Mouse (Mus musculus) T-cell, adult 2 months (primary cell): ENCODE results near the gene Socs7.

Experiments
- DNase-seq: peaks from one replicate; pipeline ENCODE4 v3.0.0; 2022; ENCODE audit warnings: low spot score

Socs7 gene

DNA sequence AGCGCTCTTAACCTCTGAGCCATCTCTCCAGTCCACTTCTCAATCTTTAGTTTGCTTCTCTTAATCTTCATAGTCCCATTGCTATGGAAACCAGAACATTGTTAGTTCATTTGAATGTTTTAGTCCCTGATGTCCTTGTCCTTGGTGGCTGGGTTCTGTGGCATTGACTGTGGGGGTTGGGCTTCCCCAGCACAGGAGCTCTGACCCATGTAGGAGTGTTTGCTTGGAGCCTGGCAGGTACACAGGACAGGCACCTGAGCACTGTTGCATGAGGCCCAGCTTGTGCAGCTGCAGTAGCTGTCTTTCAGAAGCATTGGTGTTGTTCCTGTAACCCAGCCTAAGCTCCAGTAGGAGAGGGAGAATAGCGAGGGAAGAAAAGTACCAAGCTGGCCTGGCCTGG is 25.5 kb downstream of the Socs7 start:
- DNase-seq: no peak

GRCm38 (mm10) chr11:97389127-97389526 is 26.8 kb downstream of the Socs7 start:
- no peak for DNase-seq

DNA sequence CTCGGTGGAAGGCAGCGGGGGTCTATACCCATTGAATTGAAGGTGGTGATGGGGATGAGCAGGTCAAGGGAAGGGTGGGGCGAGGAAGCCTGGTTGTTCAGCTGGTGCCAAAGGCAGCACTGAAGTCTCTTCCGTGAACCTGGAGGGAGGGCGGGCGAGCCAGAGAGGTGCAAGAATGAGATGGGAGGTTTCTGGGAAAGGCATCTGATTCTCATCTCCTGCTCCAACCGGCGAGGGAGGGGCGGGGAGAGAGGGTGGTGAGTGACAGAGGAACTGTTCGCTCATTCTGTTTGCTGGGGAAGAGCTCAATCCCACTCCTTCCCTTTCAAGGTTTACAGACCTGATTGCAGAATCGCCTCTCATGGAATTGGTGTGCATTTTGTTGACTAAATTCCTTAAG is 31.3 kb downstream of the Socs7 start:
- no peak for DNase-seq

GRCm38 (mm10) chr11:97394146-97394545 is 31.8 kb downstream of the Socs7 start:
- DNase-seq: no peak

GRCm38 (mm10) chr11:97398506-97398905 is 36.2 kb downstream of the Socs7 start:
- no peak for DNase-seq

DNA sequence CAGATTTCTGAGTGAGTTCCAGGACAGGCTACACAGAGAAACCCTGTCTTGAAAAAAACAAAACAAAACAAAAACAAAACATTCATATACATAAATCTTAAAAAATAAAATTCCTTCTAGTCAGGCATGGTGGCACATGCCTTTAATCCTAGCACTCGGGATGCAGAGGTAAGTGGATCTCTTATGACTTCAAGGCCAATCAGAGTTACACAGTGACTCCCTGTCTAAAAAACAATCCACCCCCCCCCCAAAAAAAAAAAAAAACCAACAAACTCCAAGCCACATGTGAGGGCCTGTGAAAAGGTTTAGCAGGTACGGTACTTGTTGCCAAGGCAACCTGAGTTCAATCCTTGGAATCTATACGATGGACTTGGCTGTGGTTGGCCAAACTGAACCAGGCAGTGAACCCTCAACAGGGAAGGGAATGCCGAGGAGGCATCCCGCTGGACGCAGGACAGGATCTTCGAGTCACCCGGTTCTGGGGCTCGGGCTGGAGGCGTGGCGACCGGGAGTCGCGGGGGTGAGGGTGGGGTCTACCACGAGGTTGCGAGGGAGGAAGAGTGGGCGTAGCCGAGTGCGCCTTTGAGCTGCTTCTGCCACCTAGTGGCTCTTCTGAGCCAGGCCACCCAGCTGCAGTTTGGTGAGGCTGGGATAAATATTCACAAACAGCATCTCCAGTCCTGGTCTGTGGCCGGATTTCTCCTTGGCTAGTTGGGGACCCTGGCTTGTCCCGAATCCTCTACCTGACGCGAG is 37.8 kb downstream of the Socs7 start:
- peak; percentile 77 for DNase-seq

GRCm38 (mm10) chr11:97401082-97401481 is 38.7 kb downstream of the Socs7 start:
- DNase-seq: no peak

DNA sequence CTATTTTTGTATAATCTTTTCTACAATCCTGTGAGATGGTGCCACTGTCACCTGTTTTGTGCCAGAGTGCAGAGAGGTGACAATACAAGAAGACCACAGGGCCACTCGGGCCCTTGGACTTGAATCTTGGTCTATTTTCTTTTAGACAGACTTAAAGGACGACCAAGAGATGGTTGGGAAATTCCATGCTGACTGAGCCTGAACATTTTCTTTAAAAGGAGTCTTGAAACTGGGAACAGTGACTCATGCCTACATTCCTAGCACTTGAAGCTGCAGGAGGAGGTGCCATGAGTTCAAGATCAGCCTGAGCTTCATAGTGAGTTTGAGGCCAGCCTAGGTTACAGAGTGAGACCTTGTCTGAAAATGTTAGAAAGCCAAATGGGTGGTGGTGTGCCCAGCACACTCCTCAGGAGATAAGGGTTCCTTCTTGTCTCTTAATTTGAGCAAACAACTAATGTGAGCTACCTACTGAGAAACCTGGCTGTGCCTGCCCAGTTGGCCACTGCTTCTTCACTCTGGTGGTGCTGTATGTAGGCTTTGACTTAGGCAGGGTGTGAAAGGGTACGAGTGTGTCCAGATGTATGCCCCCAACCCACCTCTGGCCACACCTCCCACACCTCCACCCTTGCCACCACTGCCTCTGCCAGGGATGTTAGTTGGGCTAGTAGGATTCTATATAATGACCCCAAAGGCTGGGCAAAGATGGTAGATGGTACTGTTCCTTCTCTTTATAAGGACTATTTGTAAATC is 39.5 kb downstream of the Socs7 start:
- DNase-seq: no peak

- no peak for DNase-seq
Measured at GRCm38 (mm10) chr11:97402746-97403145, 40.4 kb downstream of the Socs7 start.

GRCm38 (mm10) chr11:97403614-97404183 is 41.3 kb downstream of the Socs7 start:
- DNase-seq: no peak

DNA sequence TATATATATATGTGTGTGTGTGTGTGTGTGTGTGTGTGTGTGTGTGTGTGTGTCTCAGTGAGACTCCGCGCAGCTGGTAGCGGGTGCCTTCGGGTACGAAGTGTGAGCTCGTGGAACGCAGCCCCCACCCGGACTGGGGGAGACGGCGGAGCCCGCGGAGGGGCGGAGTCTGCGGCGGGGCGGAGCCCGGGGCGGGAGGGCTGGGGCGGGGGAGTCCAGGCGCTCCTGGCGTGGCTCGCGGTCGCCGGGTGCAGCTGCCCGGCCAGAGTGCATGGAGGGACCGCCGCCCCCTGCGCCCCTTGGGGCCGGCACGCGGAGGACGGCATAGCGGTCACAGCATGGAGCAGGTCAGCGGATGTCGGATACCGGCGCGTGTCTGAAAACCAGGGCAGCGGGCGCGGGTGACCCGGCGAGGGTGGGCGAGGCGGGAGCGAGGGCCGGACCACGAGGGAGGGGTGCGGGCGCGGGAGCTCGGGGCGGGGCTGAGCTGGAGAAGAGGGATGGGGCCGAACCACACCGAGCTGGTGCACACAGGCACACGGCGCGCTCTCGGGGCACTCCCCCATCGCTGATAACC is 41.9 kb downstream of the Socs7 start:
- DNase-seq: peak; percentile 34

DNA sequence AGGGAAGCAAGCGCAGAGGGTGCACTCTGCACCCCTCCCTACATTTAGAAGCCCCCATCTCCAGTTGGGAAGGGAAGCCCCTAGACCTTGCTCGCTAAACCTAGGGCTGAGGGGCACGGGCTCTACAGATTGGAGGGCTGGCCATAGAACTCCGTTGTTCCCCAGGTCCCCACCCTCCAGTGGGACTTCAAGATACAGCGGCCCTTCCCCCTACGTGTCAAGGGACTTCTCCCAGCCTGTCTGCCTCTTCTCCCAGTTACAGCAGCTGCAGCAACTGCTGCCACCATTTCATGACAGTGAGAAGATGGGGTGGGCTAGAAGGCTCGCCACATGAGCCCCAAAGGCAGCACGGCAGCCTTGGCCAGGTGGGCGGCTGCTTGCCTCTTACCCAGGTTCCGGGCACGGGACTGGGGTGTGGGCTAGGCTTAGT is 42.4 kb downstream of the Socs7 start:
- no peak for DNase-seq

DNA sequence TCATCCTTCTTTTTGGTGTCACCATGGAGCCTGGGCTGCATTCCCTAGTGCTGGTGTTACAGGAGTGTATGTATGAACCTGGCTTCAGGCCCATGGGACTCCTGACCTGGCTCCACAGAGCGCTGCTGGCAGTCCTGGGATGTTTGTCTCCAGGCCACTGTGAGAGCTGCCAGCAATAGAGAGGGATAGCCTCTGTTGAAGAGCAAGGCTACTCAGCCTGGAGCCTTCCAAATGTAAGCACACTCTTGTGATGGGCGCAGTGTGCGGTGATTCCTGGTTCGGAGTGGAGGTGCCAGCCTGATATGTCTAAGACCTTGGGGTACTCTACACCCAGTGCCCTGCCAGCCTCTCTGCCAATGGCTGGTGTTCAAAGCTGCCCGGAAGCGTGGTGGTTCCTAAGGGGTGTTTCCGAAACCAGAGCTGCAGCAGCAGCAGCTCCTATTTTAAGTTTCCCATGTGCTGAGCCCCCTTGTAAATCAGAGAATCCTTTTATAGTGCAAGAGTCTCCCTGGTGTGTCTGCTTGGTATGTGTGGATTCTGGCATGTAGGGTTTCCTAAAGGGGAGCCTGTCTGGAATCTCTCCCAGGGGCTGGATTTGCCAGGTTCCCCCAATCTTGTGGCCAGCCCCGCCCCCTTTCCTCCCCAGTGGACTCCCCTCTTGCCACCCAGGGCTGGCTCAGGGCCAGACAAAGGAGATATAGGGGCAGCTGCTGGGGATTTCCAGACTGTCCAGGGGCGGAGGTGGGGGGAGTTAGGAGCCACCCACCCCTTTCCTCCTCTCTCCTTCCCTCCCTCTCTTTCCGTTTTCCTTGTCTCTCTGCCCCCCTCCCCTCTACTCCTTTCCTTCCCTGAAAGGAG is 44.0 kb downstream of the Socs7 start:
- no peak for DNase-seq

DNA sequence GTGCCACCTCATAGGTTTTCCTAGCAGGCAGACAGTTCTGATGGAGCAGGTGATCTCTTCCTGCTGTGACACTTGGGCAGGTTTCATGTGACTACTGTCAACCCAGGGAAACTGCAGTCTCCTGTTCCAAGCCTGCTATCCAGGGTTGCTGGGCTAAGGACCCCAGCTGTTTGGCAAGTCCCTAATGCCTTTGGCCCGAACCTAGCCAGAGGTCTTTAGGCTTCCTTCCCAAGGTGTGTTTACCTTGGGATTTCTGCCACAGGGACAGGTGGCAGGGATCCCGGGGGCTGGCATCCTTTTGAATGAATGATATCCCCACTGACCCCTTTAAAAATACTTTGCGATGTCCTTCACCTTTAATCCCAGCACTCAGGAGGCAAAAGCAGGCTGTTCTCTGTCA is 45.1 kb downstream of the Socs7 start:
- no peak for DNase-seq

- peak; percentile 53 for DNase-seq
Measured at GRCm38 (mm10) chr11:97408171-97408570, 45.8 kb downstream of the Socs7 start.

DNA sequence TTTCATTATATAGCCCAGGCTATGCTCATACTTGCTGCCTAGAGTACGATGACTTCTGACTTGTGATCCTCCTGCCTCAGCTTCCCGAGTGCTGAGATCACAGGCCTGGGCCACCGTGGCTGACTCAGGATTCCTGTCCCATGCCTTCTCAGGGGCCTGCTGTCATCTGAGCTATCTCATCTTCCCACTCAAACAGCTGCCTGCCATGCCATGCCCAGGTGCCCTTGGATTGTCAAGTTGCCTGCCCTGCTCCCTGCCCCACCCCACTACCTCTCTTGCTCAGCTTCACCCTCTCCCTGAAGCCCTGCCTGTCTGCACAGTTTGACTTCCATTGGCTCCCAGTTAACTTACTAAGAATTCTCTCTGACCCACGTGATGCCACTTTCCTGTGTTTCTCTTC is 48.6 kb downstream of the Socs7 start:
- no peak for DNase-seq

DNA sequence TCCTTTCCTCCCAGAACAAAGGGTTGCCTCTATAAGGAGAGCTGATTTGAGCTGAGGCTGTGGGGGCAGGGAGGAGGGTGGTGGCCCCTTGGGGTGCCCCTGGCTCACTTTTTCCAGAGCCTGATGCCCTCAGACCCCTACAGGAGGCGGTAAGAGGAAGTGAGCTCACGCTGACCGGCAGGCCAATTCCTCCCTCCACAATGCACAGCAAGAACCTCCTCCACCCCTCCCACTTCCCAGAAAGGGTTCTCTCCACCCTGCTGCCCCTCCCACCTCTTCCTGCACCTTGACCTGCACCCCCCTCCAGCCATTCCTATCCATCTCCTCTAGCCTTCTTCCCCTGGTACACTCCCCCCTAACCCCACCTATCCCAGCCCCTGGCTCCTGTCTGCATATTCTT is 49.8 kb downstream of the Socs7 start:
- DNase-seq: no peak

DNA sequence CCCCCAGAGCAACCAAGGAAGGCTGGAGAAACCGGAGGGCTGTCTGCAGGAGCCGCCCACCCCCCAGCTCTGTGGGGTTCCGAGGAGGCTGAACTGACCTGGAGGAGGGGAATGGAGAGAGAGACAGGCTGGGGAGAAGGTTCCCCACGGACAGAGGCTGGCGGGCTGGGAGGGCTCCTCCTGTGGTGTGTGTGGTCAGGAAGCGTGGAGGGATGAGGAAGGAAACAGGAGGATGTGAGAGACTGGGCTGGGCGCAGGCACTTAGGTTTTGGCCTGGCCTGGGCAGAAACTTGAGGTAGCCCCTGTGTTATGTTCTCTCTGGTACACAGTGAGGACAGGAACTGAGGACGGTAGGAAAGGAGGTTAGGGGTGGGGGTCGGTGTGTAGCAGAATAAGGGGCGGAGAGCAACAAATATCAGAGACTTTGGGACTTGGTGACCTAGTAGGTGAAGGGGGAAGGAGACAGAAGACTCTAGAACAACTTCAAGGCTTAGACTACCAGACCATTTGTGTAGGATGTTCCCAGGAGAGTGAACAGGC is 50.5 kb downstream of the Socs7 start:
- no peak for DNase-seq

GRCm38 (mm10) chr11:97415330-97415711 is 53.0 kb downstream of the Socs7 start, which contains the start of gene Arhgap23:
Gene Arhgap23 (plus strand): TSS chr11:97415533.
- no peak for DNase-seq

- DNase-seq: no peak
Measured at GRCm38 (mm10) chr11:97415712-97416636, 53.6 kb downstream of the Socs7 start.
